Mouse (Mus musculus) right cerebral cortex, adult 18-20 months (tissue): ENCODE results near the gene Taf3.

ENCODE experiments used
- DNase-seq: peaks from one replicate; pipeline ENCODE4 v3.0.0; 2022; ENCODE audit warnings: mixed read lengths

The Taf3 gene

GRCm38 (mm10) chr2:10010263-10010909, 38.0 kb downstream of the Taf3 start:
- peak; percentile 23 for DNase-seq

GRCm38 (mm10) chr2:10009671-10010254, 38.6 kb downstream of the Taf3 start:
- no peak for DNase-seq

- DNase-seq = no peak
These were observed 39.8 kb downstream of the Taf3 start for GRCm38 (mm10) chr2:10008593-10008992.

- DNase-seq = no peak
These were observed 43.3 kb downstream of the Taf3 start for GRCm38 (mm10) chr2:10004960-10005621.

- DNase-seq = no peak
These were observed 45.0 kb downstream of the Taf3 start for GRCm38 (mm10) chr2:10003358-10003757.

- DNase-seq = no peak
These were observed 46.8 kb downstream of the Taf3 start for GRCm38 (mm10) chr2:10001591-10001990.

GRCm38 (mm10) chr2:9997535-9997934, 50.9 kb downstream of the Taf3 start:
- no peak for DNase-seq

- no peak for DNase-seq
These were observed 52.3 kb downstream of the Taf3 start for GRCm38 (mm10) chr2:9996111-9996510.

- no peak for DNase-seq
These were observed 57.6 kb downstream of the Taf3 start for GRCm38 (mm10) chr2:9990690-9991229.

- no peak for DNase-seq
These were observed 58.5 kb downstream of the Taf3 start for GRCm38 (mm10) chr2:9989649-9990547.

- no peak for DNase-seq
These were observed 60.1 kb downstream of the Taf3 start for GRCm38 (mm10) chr2:9988290-9988689.

- DNase-seq = no peak
These were observed 62.4 kb downstream of the Taf3 start for GRCm38 (mm10) chr2:9985979-9986447.

GRCm38 (mm10) chr2:9982446-9982845, 66.0 kb downstream of the Taf3 start:
- no peak for DNase-seq

- DNase-seq = no peak
These were observed 76.5 kb downstream of the Taf3 start for GRCm38 (mm10) chr2:9971927-9972326.

GRCm38 (mm10) chr2:9970579-9970978, 77.8 kb downstream of the Taf3 start:
- DNase-seq = no peak

- no peak for DNase-seq
These were observed 78.2 kb downstream of the Taf3 start for GRCm38 (mm10) chr2:9970178-9970577.

GRCm38 (mm10) chr2:9969734-9970133, 78.7 kb downstream of the Taf3 start:
- no peak for DNase-seq

GRCm38 (mm10) chr2:9966634-9967033, 81.8 kb downstream of the Taf3 start:
- DNase-seq = no peak

- no peak for DNase-seq
These were observed 82.8 kb downstream of the Taf3 start for GRCm38 (mm10) chr2:9965608-9966007.

GRCm38 (mm10) chr2:9962871-9963270, 85.5 kb downstream of the Taf3 start:
- no peak for DNase-seq

- no peak for DNase-seq
These were observed 86.7 kb downstream of the Taf3 start for GRCm38 (mm10) chr2:9961708-9962107.

GRCm38 (mm10) chr2:9958011-9958410, 90.4 kb downstream of the Taf3 start:
- DNase-seq = no peak

- no peak for DNase-seq
These were observed 91.8 kb downstream of the Taf3 start for GRCm38 (mm10) chr2:9956546-9956945.
